Mouse (Mus musculus) thymus, adult 2 months (tissue): Measurements from ENCODE around the gene Ptgfrn.

Source experiments
- CTCF ChIP-seq: fragments of 200-500 bp; IDR thresholded peaks from 2 replicates; pipeline ENCODE4 v1.5.1; 2012; ENCODE audit warnings: mild to moderate bottlenecking, control low read depth, low read length, moderate library complexity, borderline replicate concordance; ENCODE audit not compliant: control insufficient read depth, poor library complexity, insufficient read depth; ENCODE audit errors: extremely low read depth
- POLR2A ChIP-seq: fragments of 200-500 bp; IDR thresholded peaks from 2 replicates; pipeline ENCODE4 v1.6.1; 2012; ENCODE audit warnings: mild to moderate bottlenecking, low read length, control low read depth, moderate library complexity; ENCODE audit not compliant: control insufficient read depth, poor library complexity, insufficient read depth; ENCODE audit errors: extremely low read depth

DNA sequence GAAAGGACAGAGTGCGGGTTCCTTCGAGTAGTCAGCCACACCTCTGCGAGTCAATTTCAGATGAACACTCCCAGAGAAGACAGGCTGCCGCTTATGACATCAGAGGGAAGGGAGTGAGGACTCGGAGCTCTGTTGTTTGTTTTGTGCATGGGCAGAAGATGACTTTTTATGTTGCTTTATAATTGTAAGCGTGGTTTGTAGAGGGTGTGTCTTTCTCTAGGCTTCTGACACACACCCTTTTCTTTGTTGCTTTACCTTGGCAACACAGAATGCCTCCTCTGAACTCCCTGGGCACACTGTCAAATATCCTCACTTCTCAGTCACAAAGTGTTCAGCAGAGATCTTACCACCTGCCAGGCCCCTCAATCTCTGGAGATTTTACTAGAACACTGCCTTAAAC, 43.9 kb downstream of the Ptgfrn start:
- TF ChIP-seq POLR2A (no peak), CTCF (no peak)
